Mouse (Mus musculus) embryo, embryonic 11.5 days (tissue): ENCODE measurements around the gene Trafd1.
"Not testable (repeated sequence)": the region's sequence is repeated elsewhere in the genome, so short reads cannot be mapped to it uniquely, and the experiment has no call there.

Source experiments
- DNase-seq: peaks from one replicate; pipeline ENCODE4 v3.0.0-alpha.2; 2012; ENCODE audit warnings: low read depth, low spot score

Gene Trafd1

GRCm38 (mm10) chr5:121384757-121385460 is 523 bp downstream of the Trafd1 start:
- DNase-seq: no peak

GRCm38 (mm10) chr5:121383857-121384756 is 1.3 kb downstream of the Trafd1 start:
- DNase-seq: no peak

- DNase-seq: no peak
These were observed 4.7 kb downstream of the Trafd1 start for GRCm38 (mm10) chr5:121380692-121381091.

GRCm38 (mm10) chr5:121378678-121379256 is 6.7 kb downstream of the Trafd1 start:
- DNase-seq: no peak

- DNase-seq: not testable (repeated sequence)
These were observed 8.5 kb downstream of the Trafd1 start for GRCm38 (mm10) chr5:121376972-121377371.

GRCm38 (mm10) chr5:121374790-121375189 is 10.6 kb downstream of the Trafd1 start:
- DNase-seq: no peak

GRCm38 (mm10) chr5:121371712-121372111 is 13.7 kb downstream of the Trafd1 start:
- no peak for DNase-seq

- DNase-seq: no peak
These were observed 18.2 kb downstream of the Trafd1 start for GRCm38 (mm10) chr5:121367255-121367654.

- no peak for DNase-seq
These were observed 18.8 kb downstream of the Trafd1 start for GRCm38 (mm10) chr5:121366449-121367225.

- no peak for DNase-seq
These were observed 22.0 kb downstream of the Trafd1 start for GRCm38 (mm10) chr5:121363441-121363840.

- no peak for DNase-seq
These were observed 23.7 kb downstream of the Trafd1 start for GRCm38 (mm10) chr5:121361696-121362095.

- DNase-seq: no peak
These were observed 26.2 kb downstream of the Trafd1 start for GRCm38 (mm10) chr5:121359229-121359628.

- no peak for DNase-seq
These were observed 41.4 kb downstream of the Trafd1 start for GRCm38 (mm10) chr5:121343997-121344396.

- DNase-seq: no peak
These were observed 42.9 kb downstream of the Trafd1 start for GRCm38 (mm10) chr5:121342490-121342889.

GRCm38 (mm10) chr5:121340965-121341473 is 44.4 kb downstream of the Trafd1 start:
- DNase-seq: peak; percentile 22

- DNase-seq: no peak
These were observed 45.8 kb downstream of the Trafd1 start for GRCm38 (mm10) chr5:121339507-121340230.

- no peak for DNase-seq
These were observed 48.7 kb downstream of the Trafd1 start for GRCm38 (mm10) chr5:121336776-121337175.

- no peak for DNase-seq
These were observed 49.4 kb downstream of the Trafd1 start for GRCm38 (mm10) chr5:121336009-121336408.

- DNase-seq: no peak
These were observed 50.0 kb downstream of the Trafd1 start for GRCm38 (mm10) chr5:121335426-121335825.

- DNase-seq: no peak
These were observed 51.0 kb downstream of the Trafd1 start for GRCm38 (mm10) chr5:121334454-121334853.

- DNase-seq: no peak
These were observed 51.5 kb downstream of the Trafd1 start for GRCm38 (mm10) chr5:121333976-121334375.
